Mouse (Mus musculus) gastrocnemius, postnatal 25 days (tissue): ENCODE measurements at regions not wholly inside any gene's neighbourhood (a gene's known extent, or its start where the extent isn't known, plus 50 kb on each side); places are given as distances from the start of the nearest gene placed in this dataset.

Experiments
- DNase-seq: peaks from one replicate; pipeline ENCODE4 v3.0.0; 2022

GRCm38 (mm10) chr5:111789904-111790303 lies 56.2 kb downstream of the Gm26897 start:
- no peak for DNase-seq

GRCm38 (mm10) chr5:111790527-111790926 lies 56.8 kb downstream of the Gm26897 start:
- no peak for DNase-seq

DNA sequence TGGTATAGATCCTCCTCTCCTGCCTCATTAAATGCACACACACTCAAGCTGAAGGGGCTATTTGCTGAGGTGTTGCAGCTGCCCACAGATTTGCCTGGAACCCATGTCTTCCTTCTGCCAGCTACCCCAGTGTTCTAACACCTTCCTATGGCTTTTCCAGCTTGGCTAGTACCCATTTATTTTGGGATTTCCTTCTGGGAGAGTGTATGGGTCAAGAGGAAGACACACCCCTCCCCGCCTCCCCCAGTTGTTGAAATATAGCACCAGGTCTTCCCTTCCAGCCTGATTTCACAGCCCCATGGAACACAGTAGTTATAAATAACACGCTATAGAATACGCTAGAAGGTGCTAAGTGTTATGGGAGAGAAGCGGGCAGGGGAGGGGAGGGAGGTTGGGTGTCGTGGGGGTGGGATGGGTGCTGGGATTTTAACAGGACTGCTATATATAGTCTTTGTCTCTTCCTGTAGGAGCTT lies 57.4 kb downstream of the Gm26897 start:
- DNase-seq: no peak

GRCm38 (mm10) chr5:111792746-111793145 lies 59.0 kb downstream of the Gm26897 start:
- no peak for DNase-seq

DNA sequence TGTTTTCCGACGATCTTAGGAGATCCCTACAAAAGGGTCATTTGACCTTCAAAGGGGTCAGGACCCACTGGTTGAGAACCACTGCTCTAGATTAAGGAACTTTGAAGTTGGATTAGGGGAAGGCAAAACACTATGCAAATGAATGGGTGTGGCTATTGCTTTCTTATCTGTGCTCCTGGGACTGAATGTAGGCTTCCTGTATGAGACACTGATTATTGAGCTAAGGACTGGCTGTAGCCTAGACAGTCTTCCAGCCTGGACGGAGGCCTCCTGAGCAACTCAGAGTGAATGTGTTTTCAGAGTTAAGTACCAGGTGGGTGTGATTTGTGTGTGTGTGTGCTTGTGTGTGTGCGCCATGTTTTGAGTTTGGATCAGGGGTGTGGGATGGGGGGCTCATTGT lies 59.5 kb downstream of the Gm26897 start:
- DNase-seq: no peak

DNA sequence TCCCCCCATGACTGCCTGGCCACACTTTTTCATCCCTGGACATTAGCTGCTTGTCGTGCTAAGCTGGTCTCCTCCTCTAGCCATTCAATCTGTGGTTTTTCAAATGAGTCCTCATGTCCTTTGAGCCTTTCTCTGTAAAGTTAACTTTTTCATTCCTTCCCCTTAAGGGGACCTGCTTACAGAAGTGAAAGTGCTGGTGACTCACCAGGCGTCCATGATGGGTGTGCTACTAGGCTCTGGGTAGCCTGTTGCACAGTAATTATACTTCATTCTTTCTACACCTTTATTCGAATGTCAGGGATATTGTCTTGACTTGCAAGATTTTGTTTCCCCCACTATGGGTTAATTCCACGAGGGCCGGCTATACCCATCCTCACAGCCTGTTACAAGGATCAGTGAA lies 63.2 kb downstream of the Gm26897 start:
- DNase-seq: no peak

- peak; percentile 97 for DNase-seq
These were observed 66.1 kb downstream of the Gm26897 start for GRCm38 (mm10) chr5:111799700-111800311.

DNA sequence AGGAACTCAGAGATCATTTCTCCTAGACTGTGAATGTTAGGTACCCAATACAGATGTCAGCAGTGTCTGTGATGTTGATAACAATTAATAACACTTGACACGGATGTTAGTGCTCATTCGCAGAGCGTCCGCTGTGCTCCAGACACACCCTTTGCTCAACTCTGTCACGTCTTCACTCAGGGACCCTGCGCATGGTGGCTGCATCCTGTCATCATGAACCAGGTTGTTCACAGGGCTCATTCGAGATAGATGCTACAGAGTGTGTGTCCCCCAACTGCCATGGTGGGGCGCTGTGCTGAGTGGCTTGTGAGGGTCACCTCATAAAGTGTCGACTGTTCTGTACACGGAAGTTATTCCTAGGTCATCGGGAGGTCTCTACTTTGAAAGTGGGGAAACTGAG lies 66.8 kb downstream of the Gm26897 start:
- DNase-seq: no peak

GRCm38 (mm10) chr5:111801051-111801450 lies 67.3 kb downstream of the Gm26897 start:
- no peak for DNase-seq

DNA sequence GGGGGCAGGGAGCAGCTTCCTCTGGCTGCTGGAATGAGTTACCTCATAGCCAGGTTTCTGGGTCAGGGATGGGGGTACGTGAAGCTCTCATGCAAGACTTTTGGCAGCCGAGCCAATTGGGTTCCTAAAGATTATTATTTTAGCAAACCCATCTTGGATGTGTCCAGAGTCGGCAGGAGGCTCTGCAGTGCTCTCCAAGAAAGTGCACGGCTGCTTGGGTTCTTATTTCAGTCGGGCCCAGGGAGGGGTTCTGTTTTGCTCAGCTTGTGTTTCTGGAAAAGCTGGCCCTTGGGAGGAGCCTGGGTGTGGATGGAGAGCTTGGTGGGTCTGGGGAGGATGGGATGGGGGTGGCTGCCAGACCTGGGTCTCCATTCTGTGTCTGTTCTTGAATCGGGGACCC lies 70.8 kb downstream of the Gm26897 start:
- DNase-seq: peak; percentile 70

DNA sequence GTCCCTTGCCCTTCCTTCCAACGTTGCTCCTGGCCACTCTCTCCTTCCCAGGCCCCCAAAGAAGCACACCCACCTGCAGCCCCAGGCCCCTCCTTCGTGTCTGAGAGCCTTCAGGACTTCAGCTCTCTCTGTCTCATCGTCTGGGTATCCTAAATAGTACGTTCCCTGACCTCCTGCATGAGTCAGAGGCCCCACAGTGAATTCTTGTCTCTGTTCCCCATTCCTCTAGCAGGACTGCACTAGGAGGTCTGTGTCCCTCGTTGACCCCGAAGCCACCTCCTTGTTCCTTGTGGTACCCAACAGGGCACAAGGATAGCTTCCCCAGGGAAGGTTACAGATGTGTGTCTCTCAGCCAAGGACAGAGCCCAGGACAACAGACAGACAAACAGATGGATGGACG lies 71.4 kb downstream of the Gm26897 start:
- peak; percentile 46 for DNase-seq

GRCm38 (mm10) chr5:111805761-111806191 lies 72.1 kb downstream of the Gm26897 start:
- DNase-seq: peak; percentile 67

DNA sequence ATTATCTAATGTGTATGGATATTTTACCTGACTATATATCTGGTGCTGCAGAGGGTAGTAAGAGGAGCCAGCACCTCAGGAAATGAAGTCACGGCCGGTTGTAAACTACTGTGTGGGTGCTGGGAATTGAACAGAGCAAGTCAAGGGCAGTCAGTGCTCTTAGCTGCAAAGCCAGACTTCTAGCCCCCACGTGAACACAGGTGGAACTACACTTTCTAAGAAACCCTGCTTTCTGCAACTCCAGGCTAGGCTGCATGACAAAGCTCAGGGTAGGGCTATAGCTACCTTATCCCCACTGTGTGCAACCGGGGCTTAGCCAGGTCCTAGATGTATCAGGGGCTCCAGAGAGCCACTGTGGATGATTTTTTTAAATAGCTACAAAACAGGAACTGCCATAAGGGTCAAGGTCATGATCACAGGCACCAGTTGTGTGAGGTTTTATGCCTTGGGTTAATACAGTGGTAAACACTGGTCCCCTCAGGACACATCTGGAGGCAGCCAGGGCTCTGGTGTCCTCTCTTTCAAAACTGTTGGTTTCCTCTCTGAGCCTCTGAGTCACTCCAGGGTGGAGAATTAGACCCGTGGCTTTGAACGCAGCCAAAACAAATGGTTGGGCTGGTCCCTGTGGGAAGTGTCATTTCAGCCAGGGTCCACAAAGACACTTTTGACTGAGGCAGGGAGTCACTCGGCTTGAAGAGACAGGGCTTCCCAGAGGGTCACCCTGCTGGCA lies 76.5 kb downstream of the Gm26897 start:
- DNase-seq: peak; percentile 72

DNA sequence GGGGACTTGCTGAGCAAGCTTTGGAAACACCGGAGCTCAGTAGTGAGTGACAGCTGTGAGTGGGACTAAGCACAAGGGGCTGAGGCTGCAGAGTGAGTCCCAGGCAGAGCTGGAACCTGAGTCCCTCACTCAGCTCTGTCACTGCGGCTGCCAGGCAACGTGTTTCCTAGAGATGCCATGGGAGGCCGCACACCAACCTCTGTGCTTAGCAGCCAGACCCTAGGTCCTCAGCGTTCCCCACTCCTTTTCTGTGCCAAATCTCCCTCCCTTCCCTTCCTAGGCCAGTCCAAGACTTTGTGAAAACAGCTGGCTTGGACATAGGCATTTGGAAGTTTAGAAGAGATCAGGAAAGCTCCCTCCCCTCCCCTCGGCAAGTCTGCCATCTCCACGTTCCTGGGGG lies 78.9 kb downstream of the Gm26897 start:
- peak; percentile 55 for DNase-seq

GRCm38 (mm10) chr5:111813090-111813753 lies 79.5 kb downstream of the Gm26897 start:
- no peak for DNase-seq

DNA sequence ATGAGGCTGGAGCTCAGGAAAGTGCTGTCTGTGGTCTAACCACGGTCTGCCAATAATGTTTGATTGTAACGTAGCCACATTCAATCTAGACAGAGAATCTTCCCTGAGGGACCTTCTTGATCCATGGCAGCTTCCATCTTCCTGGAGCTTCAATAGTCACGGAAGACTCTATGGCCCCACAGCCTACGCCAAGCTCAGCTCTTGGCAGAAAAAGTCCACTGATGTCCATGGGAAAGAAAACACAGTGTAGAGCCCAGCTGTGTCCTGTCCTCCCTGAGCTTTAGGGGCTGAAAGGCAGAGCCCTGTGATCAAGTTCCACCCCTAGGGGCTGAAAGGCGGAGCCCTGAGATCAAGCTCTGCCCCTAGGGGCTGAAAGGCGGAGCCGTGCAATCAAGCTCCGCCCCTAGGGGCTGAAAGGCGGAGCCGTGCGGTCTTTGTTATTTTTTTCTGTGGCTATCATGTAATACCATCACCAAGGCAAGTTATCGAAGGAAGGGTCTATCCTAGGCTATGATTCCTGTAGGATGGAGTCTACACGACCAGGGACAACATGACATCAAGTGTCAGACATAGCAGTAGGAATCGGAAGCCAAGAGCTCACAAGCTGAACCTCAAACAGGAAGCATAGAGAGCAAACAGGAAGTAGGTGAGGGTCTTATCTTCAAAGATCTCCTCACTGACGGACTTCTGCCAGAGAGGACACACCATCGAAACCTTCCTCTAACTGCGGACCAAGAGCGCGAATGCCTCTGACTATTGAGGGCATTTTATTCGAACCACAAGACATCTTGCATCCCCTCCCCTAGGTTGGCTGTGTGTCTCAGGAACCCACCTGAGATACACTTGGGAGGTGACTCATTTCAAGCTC lies 81.4 kb downstream of the Gm26897 start:
- DNase-seq: no peak

DNA sequence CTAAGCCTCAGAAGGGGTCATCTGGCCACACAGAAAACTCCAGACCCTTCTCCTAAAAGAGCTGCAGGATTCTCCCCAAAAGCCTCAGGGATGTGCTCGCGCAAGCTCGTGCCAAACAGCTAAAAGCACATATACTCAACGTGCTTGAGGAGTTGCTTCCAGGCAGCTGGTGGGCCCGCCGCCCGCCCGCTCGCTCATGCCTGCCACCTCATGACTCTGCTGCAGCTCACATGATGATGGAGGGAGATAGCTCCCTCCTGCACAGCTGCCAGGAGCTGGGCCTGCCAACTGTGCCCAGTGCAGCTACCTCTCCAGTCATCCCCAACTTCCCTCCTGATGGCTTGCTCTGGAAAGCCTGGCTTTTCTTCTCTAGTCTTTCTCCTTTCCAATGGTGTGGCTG lies 87.2 kb downstream of the Gm26897 start:
- no peak for DNase-seq

GRCm38 (mm10) chr5:111822882-111823281 lies 89.2 kb downstream of the Gm26897 start:
- no peak for DNase-seq

DNA sequence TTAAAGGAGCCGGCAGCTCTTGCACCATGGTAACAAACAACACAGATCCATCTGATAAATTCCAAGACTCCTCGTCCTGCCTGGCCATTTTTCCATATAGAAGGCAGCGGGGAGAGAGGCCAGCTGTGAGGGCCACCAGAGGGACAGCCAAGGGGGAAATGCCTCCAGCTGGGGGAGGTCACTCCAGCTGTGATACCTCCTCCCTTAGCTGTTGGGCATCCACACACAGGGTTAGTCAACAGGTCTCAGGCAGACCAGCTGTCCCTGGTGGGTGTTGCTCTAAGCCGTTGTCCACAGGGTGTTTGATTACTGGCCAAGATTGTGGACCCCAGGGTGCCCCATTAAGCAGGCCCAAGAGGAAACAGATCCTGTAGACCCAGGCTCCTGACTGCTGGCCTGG lies 89.7 kb downstream of the Gm26897 start:
- DNase-seq: no peak

DNA sequence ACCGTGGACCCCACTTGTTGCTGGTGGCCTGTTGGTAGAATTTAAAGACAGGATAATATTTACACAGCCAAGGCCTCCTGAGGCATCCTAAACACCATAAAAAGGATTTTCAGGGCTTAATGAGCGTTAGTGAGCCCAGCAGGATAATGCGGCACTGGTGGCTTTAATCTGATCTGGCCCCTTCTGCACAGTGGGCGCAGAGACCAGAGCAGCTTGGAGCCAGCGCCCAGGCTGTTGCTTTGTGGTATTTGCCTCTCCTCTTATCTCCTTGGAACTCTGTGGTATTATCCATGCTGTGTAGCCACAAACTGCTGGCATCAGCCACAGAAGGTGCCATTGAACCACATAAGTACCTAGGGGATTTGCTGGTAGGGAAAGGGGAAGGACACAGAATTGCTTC lies 90.1 kb downstream of the Gm26897 start:
- no peak for DNase-seq

DNA sequence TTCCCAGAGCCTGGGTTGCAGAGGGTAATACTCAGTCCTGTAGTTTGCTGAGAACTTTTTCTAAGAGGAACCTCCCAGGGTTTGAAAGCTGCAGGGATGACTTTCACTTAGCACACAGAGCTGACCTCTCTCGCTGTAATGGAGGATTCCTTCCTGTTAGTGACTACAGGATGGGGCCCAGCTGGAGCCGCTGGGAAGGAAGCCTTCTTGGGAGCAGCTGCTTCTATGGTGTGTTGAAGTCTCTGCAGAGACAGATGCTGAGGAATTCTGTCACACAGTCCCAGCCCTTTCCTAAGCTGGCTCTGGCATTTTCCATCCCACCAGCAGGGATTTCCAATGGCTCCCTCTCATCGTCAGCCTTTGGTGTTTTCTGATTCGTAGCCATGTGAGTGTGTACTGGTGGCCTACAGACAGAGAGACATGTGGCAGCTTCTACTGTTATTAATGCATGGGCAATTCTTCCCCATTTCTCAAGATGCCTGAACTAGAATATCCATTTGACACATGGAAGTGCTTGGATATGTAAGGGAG lies 90.9 kb downstream of the Gm26897 start:
- no peak for DNase-seq

DNA sequence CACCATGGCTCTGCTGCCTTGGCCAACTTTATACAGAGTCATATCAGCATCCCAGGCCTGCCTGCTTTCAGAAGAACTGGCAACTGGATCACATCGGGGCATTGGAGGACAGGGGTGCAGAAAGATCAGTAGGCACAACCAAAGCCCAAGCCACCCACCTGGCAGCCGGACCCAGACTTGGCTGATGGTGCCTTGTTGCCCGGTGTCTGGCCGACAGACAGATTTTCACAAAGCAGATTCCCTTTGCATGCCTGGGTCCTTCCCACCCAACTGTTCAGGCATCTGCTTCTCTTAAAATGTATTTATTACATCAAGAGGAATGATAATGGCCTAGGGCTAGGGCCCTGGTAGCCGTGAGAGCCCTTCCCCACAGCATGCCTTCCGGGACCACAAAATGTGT lies 96.2 kb downstream of the Gm26897 start:
- no peak for DNase-seq
